Mouse (Mus musculus) frontal cortex, adult 2 months (tissue): ENCODE results near the gene Zfp791. TPM values are rescaled to one million over a fixed set of nuclear protein-coding genes. Genes with fewer than 3 reads are reported as not detected.
"Not testable (repeated sequence)": the region's sequence is repeated elsewhere in the genome, so short reads cannot be mapped to it uniquely, and the experiment has no call there.

Experiments used
- DNase-seq, 2 experiments: peaks; one replicate each; pipeline ENCODE4 v3.0.0; 2022; ENCODE audit warnings: low spot score in 1 of 2; ENCODE audit errors: extremely low spot score in 1 of 2
- polyA plus RNA-seq: library from polyadenylated mRNA; depleted of rRNA; stranded (reverse); fragments of >200 nt; gene quantifications from 2 replicates; pipeline ENCODE4 v1.2.3, GENCODE M21; 2012

Zfp791 gene
- polyA plus RNA-seq, 1 experiment, result 4.0 TPM

GRCm38 (mm10) chr8:85083108-85083813, 39.6 kb downstream of the Zfp791 start, which contains the start of gene Man2b1:
Gene Man2b1, plus strand, starts transcription at chr8:85083270.
- peak; percentile 88 to 93 for DNase-seq

GRCm38 (mm10) chr8:85082169-85082568, 40.7 kb downstream of the Zfp791 start:
- not testable (repeated sequence) for DNase-seq

- no peak for DNase-seq
Observed at GRCm38 (mm10) chr8:85081216-85081555, 41.7 kb downstream of the Zfp791 start, which contains the start of gene Wdr83. Gene Wdr83, minus strand, starts transcription at chr8:85081306.

- DNase-seq, result peak in 1 of 2 experiments; percentile 71
Observed at GRCm38 (mm10) chr8:85080532-85081215, 42.2 kb downstream of the Zfp791 start, which contains the start of gene Wdr83os. Gene Wdr83os, plus strand, starts transcription at chr8:85080740.

- DNase-seq, result no peak
Observed at GRCm38 (mm10) chr8:85080214-85080531, 42.7 kb downstream of the Zfp791 start.

GRCm38 (mm10) chr8:85076993-85077392, 45.9 kb downstream of the Zfp791 start:
- peak; percentile 75 to 88 for DNase-seq

GRCm38 (mm10) chr8:85076001-85076400, 46.9 kb downstream of the Zfp791 start:
- DNase-seq, result no peak

GRCm38 (mm10) chr8:85074617-85075016, 48.3 kb downstream of the Zfp791 start:
- no peak for DNase-seq

- DNase-seq, result no peak
Observed at GRCm38 (mm10) chr8:85074167-85074566, 48.7 kb downstream of the Zfp791 start.

- DNase-seq, result no peak
Observed at GRCm38 (mm10) chr8:85073041-85073612, 49.8 kb downstream of the Zfp791 start.

GRCm38 (mm10) chr8:85072364-85072929, 50.4 kb downstream of the Zfp791 start:
- peak in 1 of 2 experiments; percentile 40 for DNase-seq

- DNase-seq, result peak; percentile 85 to 94
Observed at GRCm38 (mm10) chr8:85071514-85072281, 51.2 kb downstream of the Zfp791 start, which contains the start of gene Dhps. Gene Dhps, plus strand, starts transcription at chr8:85071757.

GRCm38 (mm10) chr8:85071041-85071440, 51.9 kb downstream of the Zfp791 start:
- DNase-seq, result no peak

GRCm38 (mm10) chr8:85067982-85068381, 54.9 kb downstream of the Zfp791 start, which contains the start of gene Gm5741:
Gene Gm5741, minus strand, starts transcription at chr8:85067982.
- DNase-seq, result no peak

- no peak for DNase-seq
Observed at GRCm38 (mm10) chr8:85067155-85067554, 55.7 kb downstream of the Zfp791 start.

GRCm38 (mm10) chr8:85065213-85065612, 57.7 kb downstream of the Zfp791 start:
- DNase-seq, result no peak

- no peak for DNase-seq
Observed at GRCm38 (mm10) chr8:85062603-85063002, 60.3 kb downstream of the Zfp791 start.

- DNase-seq, result peak; percentile 90 to 96
Observed at GRCm38 (mm10) chr8:85059879-85060616, 62.8 kb downstream of the Zfp791 start, which contains the start of gene Fbxw9. Gene Fbxw9, plus strand, starts transcription at chr8:85060055.
